Mouse (Mus musculus) embryonic fibroblast, embryonic 13.5 days (primary cell): ENCODE measurements around the gene Samd11. TPM values are rescaled to one million over a fixed set of nuclear protein-coding genes. Genes with fewer than 3 reads are reported as not detected.

Experiments
- H3K27ac ChIP-seq: 2 replicates; pipeline ENCODE4 v1.5.1; 2012; ENCODE audit warnings: low read length, control low read depth, inconsistent platforms; ENCODE audit not compliant: insufficient read depth
- H3K4me1 ChIP-seq: 2 replicates; pipeline ENCODE4 v1.6.1; 2011; ENCODE audit warnings: low read length; ENCODE audit not compliant: control insufficient read depth, insufficient read depth
- H3K4me3 ChIP-seq: 2 replicates; pipeline ENCODE4 v1.5.1; 2011; ENCODE audit warnings: mild to moderate bottlenecking, control low read depth, low read length; ENCODE audit not compliant: insufficient read depth
- CTCF ChIP-seq: IDR thresholded peaks from 2 replicates; pipeline ENCODE4 v1.5.1; 2011; ENCODE audit warnings: mild to moderate bottlenecking, control low read depth, low read length, moderate library complexity, borderline replicate concordance; ENCODE audit not compliant: insufficient read depth
- POLR2A ChIP-seq: IDR thresholded peaks from 2 replicates; pipeline ENCODE4 v1.6.1; 2011; ENCODE audit warnings: low read depth, mild to moderate bottlenecking, control low read depth, low read length, moderate library complexity
- polyA plus RNA-seq: library from polyadenylated mRNA; stranded (reverse); fragments of >200 nt; gene quantifications from 2 replicates; pipeline ENCODE4 v1.2.4, GENCODE M21; 2011; ENCODE audit warnings: low read depth; ENCODE audit not compliant: missing spikeins, insufficient read length

Gene Samd11
- polyA plus RNA-seq, 1 experiment: not detected

- H3K4me3 ChIP-seq: peak overlapping the region; percentile 41
- H3K27ac ChIP-seq: peak overlapping the region; percentile 55
- no peaks in the 10 kb centered on the region for H3K4me1 ChIP-seq
- TF ChIP-seq POLR2A: no peak
These were observed 20.1 kb downstream of the Samd11 start for GRCm38 (mm10) chr4:156235360-156235770.

- no peaks in the 10 kb centered on the region for H3K4me1 ChIP-seq
- peak within 1 kb of the TSS; percentile 74 for H3K4me3 ChIP-seq
- TF ChIP-seq CTCF (no peak), POLR2A (peak; percentile 43)
These were observed 20.7 kb downstream of the Samd11 start, which contains the start of gene Plekhn1 for GRCm38 (mm10) chr4:156234701-156235213. Gene Plekhn1 (minus strand): TSS chr4:156234857.

GRCm38 (mm10) chr4:156234021-156234501, 21.4 kb downstream of the Samd11 start:
- TF ChIP-seq POLR2A: no peak; the same call in 1 of the 2 replicates
- TF ChIP-seq CTCF: no peak
- H3K4me3 ChIP-seq: peak overlapping the region; percentile 74
- H3K27ac ChIP-seq: no peak overlapping the region
- peaks cover 1% of the 10 kb centered on the region; the same call in 1 of the 2 replicates for H3K4me1 ChIP-seq

More at GRCm38 (mm10) chr4:156234701-156235213, 20.7 kb downstream of the Samd11 start, which contains the start of gene Plekhn1:
- H3K27ac ChIP-seq: peak within 1 kb of the TSS; percentile 55

- TF ChIP-seq POLR2A: peak; percentile 47
- TF ChIP-seq CTCF: no peak
- Histone ChIP-seq H3K4me1 (peaks cover 4% of the 10 kb centered on the region; the same call in 1 of the 2 replicates), H3K27ac (peak overlapping the region; percentile 36; the same call in 1 of the 2 replicates), H3K4me3 (peak overlapping the region; percentile 19)
These were observed 26.9 kb downstream of the Samd11 start for GRCm38 (mm10) chr4:156228393-156229024.

GRCm38 (mm10) chr4:156227752-156228392, 27.6 kb downstream of the Samd11 start:
- Histone ChIP-seq H3K4me3 (peak overlapping the region; percentile 19), H3K27ac (peak overlapping the region; percentile 36; the same call in 1 of the 2 replicates), H3K4me1 (peaks cover 4% of the 10 kb centered on the region; the same call in 1 of the 2 replicates)
- TF ChIP-seq CTCF (no peak), POLR2A (no peak)

GRCm38 (mm10) chr4:156224276-156224675, 31.2 kb downstream of the Samd11 start:
- Histone ChIP-seq H3K4me3 (no peak overlapping the region), H3K27ac (no peak overlapping the region), H3K4me1 (peaks cover 6% of the 10 kb centered on the region; the same call in 1 of the 2 replicates)
- TF ChIP-seq CTCF (no peak), POLR2A (no peak)

GRCm38 (mm10) chr4:156219936-156220335, 35.5 kb downstream of the Samd11 start:
- Histone ChIP-seq H3K27ac (no peak overlapping the region), H3K4me1 (peaks cover 2% of the 10 kb centered on the region; the same call in 1 of the 2 replicates), H3K4me3 (no peak overlapping the region)
- no peak for TF ChIP-seq CTCF
- TF ChIP-seq POLR2A: no peak

GRCm38 (mm10) chr4:156217838-156218237, 37.6 kb downstream of the Samd11 start:
- H3K4me1 ChIP-seq: peaks cover 2% of the 10 kb centered on the region; the same call in 1 of the 2 replicates
- TF ChIP-seq CTCF: no peak
- no peak for TF ChIP-seq POLR2A
- no peak overlapping the region for H3K27ac ChIP-seq
- no peak overlapping the region for H3K4me3 ChIP-seq

GRCm38 (mm10) chr4:156217022-156217669, 38.3 kb downstream of the Samd11 start:
- TF ChIP-seq CTCF (no peak), POLR2A (no peak)
- Histone ChIP-seq H3K27ac (no peak overlapping the region), H3K4me1 (peaks cover 2% of the 10 kb centered on the region; the same call in 1 of the 2 replicates), H3K4me3 (no peak overlapping the region)
